Mouse (Mus musculus) MEL (cell line): ENCODE results near the gene Prkci. TPM values are rescaled to one million over a fixed set of nuclear protein-coding genes. Genes with fewer than 3 reads are reported as not detected.

Experiments used
- DNase-seq: peaks from one replicate; pipeline ENCODE4 v3.0.0; 2011; ENCODE audit warnings: low read depth, low spot score
- H3K27ac ChIP-seq: 2 replicates; pipeline ENCODE4 v1.5.1; 2012; ENCODE audit warnings: low read depth, mild to moderate bottlenecking, control low read depth, low read length, moderate library complexity; ENCODE audit not compliant: control insufficient read depth
- H3K27me3 ChIP-seq, 2 experiments: fragments of 150-350 bp in 1 of 2; sonication (generic) in 1 of 2; 2 replicates each; pipeline ENCODE4 v1.6.1; 2012; ENCODE audit warnings: low read length in 2 of 2, mild to moderate bottlenecking in 2 of 2, improper control_type of control experiment in 1 of 2, moderate library complexity in 1 of 2; ENCODE audit not compliant: insufficient read depth in 2 of 2, control insufficient read depth in 1 of 2
- H3K36me3 ChIP-seq, 2 experiments: 2 replicates each; pipeline ENCODE4 v1.6.1; 2012 to 2014; ENCODE audit warnings: low read length in 2 of 2, improper control_type of control experiment in 1 of 2, inconsistent platforms in 1 of 2, mild to moderate bottlenecking in 1 of 2; ENCODE audit not compliant: insufficient read depth in 2 of 2, control insufficient read depth in 1 of 2
- H3K4me1 ChIP-seq, 2 experiments: fragments of 150-350 bp in 1 of 2; sonication (generic) in 1 of 2; 2 replicates each; pipeline ENCODE4 v1.6.1; 2012; ENCODE audit warnings: low read length in 2 of 2, improper control_type of control experiment in 1 of 2, mild to moderate bottlenecking in 1 of 2; ENCODE audit not compliant: insufficient read depth in 2 of 2, control insufficient read depth in 1 of 2
- H3K4me3 ChIP-seq, 2 experiments: fragments of 150-350 bp in 1 of 2; sonication (generic) in 1 of 2; 2 replicates each; pipeline ENCODE4 v1.5.1; 2012; ENCODE audit warnings: low read depth in 2 of 2, low read length in 2 of 2, mild to moderate bottlenecking in 2 of 2, moderate library complexity in 2 of 2, control low read depth in 1 of 2, improper control_type of control experiment in 1 of 2; ENCODE audit not compliant: control insufficient read depth in 1 of 2, insufficient read depth in 1 of 2
- H3K79me2 ChIP-seq: 2 replicates; pipeline ENCODE4 v1.6.1; 2012; ENCODE audit warnings: mild to moderate bottlenecking, low read length, moderate library complexity; ENCODE audit not compliant: control insufficient read depth, poor library complexity, insufficient read depth
- H3K9ac ChIP-seq: 2 replicates; pipeline ENCODE4 v1.6.1; 2012; ENCODE audit warnings: low read depth, mild to moderate bottlenecking, control low read depth, low read length, moderate library complexity; ENCODE audit not compliant: control insufficient read depth, poor library complexity, severe bottlenecking
- H3K9me3 ChIP-seq: fragments of 150-350 bp; sonication (generic); replicated peaks from 2 replicates; pipeline ENCODE4 v1.6.1; 2012; ENCODE audit warnings: mild to moderate bottlenecking, low read length, improper control_type of control experiment, moderate library complexity; ENCODE audit not compliant: insufficient read depth
- BHLHE40 ChIP-seq: IDR thresholded peaks from 2 replicates; pipeline ENCODE4 v1.6.1; 2012; ENCODE audit warnings: low read depth, mild to moderate bottlenecking, inconsistent platforms, low read length, improper control_type of control experiment, borderline replicate concordance
- CHD1 ChIP-seq: IDR thresholded peaks from 2 replicates; pipeline ENCODE4 v1.6.1; 2012; ENCODE audit warnings: low read depth, mild to moderate bottlenecking, inconsistent platforms, low read length, improper control_type of control experiment
- EP300 ChIP-seq, 2 experiments: IDR thresholded peaks; 2 replicates each; pipeline ENCODE4 v1.6.1; 2011; ENCODE audit warnings: improper control_type of control experiment in 2 of 2, low read length in 2 of 2, low read depth in 1 of 2, mild to moderate bottlenecking in 1 of 2
- ETS1 ChIP-seq: IDR thresholded peaks from 2 replicates; pipeline ENCODE4 v1.6.1; 2012; ENCODE audit warnings: low read depth, mild to moderate bottlenecking, inconsistent platforms, low read length, improper control_type of control experiment, moderate library complexity
- GABPA ChIP-seq: IDR thresholded peaks from 2 replicates; pipeline ENCODE4 v1.6.1; 2012; ENCODE audit warnings: low read depth, mild to moderate bottlenecking, inconsistent platforms, low read length, improper control_type of control experiment, moderate library complexity
- GATA1 ChIP-seq: IDR thresholded peaks from 2 replicates; pipeline ENCODE4 v1.6.1; 2011; ENCODE audit warnings: low read depth, low read length, improper control_type of control experiment
- KAT2A ChIP-seq: conservative IDR thresholded peaks from 2 replicates; pipeline ENCODE4 v1.6.1; 2012; ENCODE audit warnings: low read depth, low read length, improper control_type of control experiment, inconsistent platforms
- MAFK ChIP-seq: IDR thresholded peaks from 2 replicates; pipeline ENCODE4 v1.6.1; 2011; ENCODE audit warnings: low read depth, mild to moderate bottlenecking, low read length, improper control_type of control experiment, borderline replicate concordance
- MAZ ChIP-seq: IDR thresholded peaks from 2 replicates; pipeline ENCODE4 v1.6.1; 2012; ENCODE audit warnings: low read depth, mild to moderate bottlenecking, inconsistent platforms, low read length, improper control_type of control experiment
- MXI1 ChIP-seq: IDR thresholded peaks from 2 replicates; pipeline ENCODE4 v1.6.1; 2011; ENCODE audit warnings: mild to moderate bottlenecking, low read depth, low read length, improper control_type of control experiment
- MYC ChIP-seq: IDR thresholded peaks from 2 replicates; pipeline ENCODE4 v1.6.1; 2011; ENCODE audit warnings: low read depth, mild to moderate bottlenecking, low read length, improper control_type of control experiment, moderate library complexity
- NELFE ChIP-seq: IDR thresholded peaks from 2 replicates; pipeline ENCODE4 v1.6.1; 2011; ENCODE audit warnings: low read depth, low read length, improper control_type of control experiment
- NRF1 ChIP-seq: IDR thresholded peaks from 2 replicates; pipeline ENCODE4 v1.6.1; 2014; ENCODE audit warnings: low read depth, mild to moderate bottlenecking, inconsistent platforms, low read length, improper control_type of control experiment, moderate library complexity; ENCODE audit not compliant: poor library complexity, insufficient read depth, severe bottlenecking
- POLR2AphosphoS2 ChIP-seq: IDR thresholded peaks from 2 replicates; pipeline ENCODE4 v1.6.1; 2011; ENCODE audit warnings: low read length, improper control_type of control experiment
- RCOR1 ChIP-seq: IDR thresholded peaks from 2 replicates; pipeline ENCODE4 v1.6.1; 2012; ENCODE audit warnings: low read depth, mild to moderate bottlenecking, inconsistent platforms, low read length, improper control_type of control experiment
- SIN3A ChIP-seq: IDR thresholded peaks from 2 replicates; pipeline ENCODE4 v1.6.1; 2012; ENCODE audit warnings: low read length, improper control_type of control experiment, inconsistent platforms
- SMC3 ChIP-seq: IDR thresholded peaks from 2 replicates; pipeline ENCODE4 v1.6.1; 2011; ENCODE audit warnings: low read depth, low read length, improper control_type of control experiment
- TAL1 ChIP-seq: IDR thresholded peaks from 2 replicates; pipeline ENCODE4 v1.6.1; 2012; ENCODE audit warnings: mild to moderate bottlenecking, inconsistent platforms, low read length, moderate library complexity, mixed read lengths
- TBP ChIP-seq: IDR thresholded peaks from 2 replicates; pipeline ENCODE4 v1.8.0; 2011; ENCODE audit warnings: low read depth, low read length, improper control_type of control experiment
- TCF12 ChIP-seq: IDR thresholded peaks from 2 replicates; pipeline ENCODE4 v1.6.1; 2014; ENCODE audit warnings: low read depth, mild to moderate bottlenecking, inconsistent platforms, low read length, improper control_type of control experiment, moderate library complexity
- UBTF ChIP-seq: IDR thresholded peaks from 2 replicates; pipeline ENCODE4 v1.6.1; 2012; ENCODE audit warnings: low read depth, mild to moderate bottlenecking, inconsistent platforms, low read length, improper control_type of control experiment, moderate library complexity, borderline replicate concordance; ENCODE audit not compliant: insufficient read depth
- USF1 ChIP-seq: IDR thresholded peaks from 2 replicates; pipeline ENCODE4 v1.6.1; 2014; ENCODE audit warnings: low read depth, mild to moderate bottlenecking, inconsistent platforms, low read length, improper control_type of control experiment, moderate library complexity
- USF2 ChIP-seq, 2 experiments: IDR thresholded peaks; 2 replicates each; pipeline ENCODE4 v1.6.1; 2011 to 2012; ENCODE audit warnings: improper control_type of control experiment in 2 of 2, low read length in 2 of 2, borderline replicate concordance in 1 of 2, inconsistent platforms in 1 of 2, low read depth in 1 of 2, mild to moderate bottlenecking in 1 of 2; ENCODE audit not compliant: insufficient read depth in 1 of 2
- ZC3H11A ChIP-seq: IDR thresholded peaks from 2 replicates; pipeline ENCODE4 v1.6.1; 2012; ENCODE audit warnings: low read depth, mild to moderate bottlenecking, inconsistent platforms, low read length, improper control_type of control experiment
- ZKSCAN1 ChIP-seq: IDR thresholded peaks from 2 replicates; pipeline ENCODE4 v1.6.1; 2012; ENCODE audit warnings: low read depth, mild to moderate bottlenecking, inconsistent platforms, low read length, improper control_type of control experiment, moderate library complexity
- ZMIZ1 ChIP-seq: IDR thresholded peaks from 2 replicates; pipeline ENCODE4 v1.6.1; 2012; ENCODE audit warnings: low read depth, mild to moderate bottlenecking, inconsistent platforms, low read length, improper control_type of control experiment, moderate library complexity
- polyA plus RNA-seq, 2 experiments: library from polyadenylated mRNA; stranded (reverse) in 1 of 2; unstranded in 1 of 2; fragments of >175 nt in 1 of 2; fragments of >200 nt in 1 of 2; gene quantifications; 2 replicates each; pipeline versions ENCODE4 v1.2.1 to v1.2.4; 2012; ENCODE audit warnings: low replicate concordance in 2 of 2, low read depth in 1 of 2; ENCODE audit not compliant: insufficient read length in 2 of 2, insufficient read depth in 1 of 2, missing spikeins in 1 of 2
- total RNA-seq: library from RNA; depleted of rRNA; stranded (reverse); fragments of 300-350 nt; gene quantifications from 2 replicates; pipeline ENCODE4 v1.2.3, GENCODE M21; 2012

The Prkci gene
- total and polyA plus RNA-seq, 3 experiments: 9.0 to 18.3 TPM; not detected in 1

DNA sequence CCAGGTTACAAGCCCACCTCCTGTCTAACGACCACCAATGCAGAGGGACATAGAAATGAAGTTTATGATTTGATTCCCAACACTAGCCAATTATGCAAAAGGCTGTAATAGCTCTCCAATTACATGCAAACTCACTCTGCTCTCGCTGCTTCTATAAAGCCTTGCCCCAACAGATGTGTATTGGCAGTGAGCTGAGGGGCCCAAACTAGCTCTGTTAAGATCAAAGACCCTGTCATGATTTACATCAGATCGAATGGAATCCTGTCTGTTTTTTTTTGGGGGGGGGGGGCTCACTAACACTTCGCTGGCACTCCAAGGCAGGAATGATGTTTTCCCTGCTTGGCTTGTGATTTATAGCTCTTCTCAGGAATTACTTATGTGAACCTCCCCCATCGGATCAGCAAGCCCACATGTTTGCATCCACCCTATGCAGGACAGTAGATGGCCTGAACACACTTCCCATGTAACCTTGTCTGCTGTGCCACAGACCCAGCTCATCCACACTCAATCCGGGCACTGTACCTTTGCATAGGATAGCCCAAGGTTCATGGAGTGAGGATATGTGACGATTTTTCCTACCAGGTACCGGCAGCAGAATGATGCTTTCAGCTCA lies 12.5 kb upstream of the Prkci start:
- H3K27ac ChIP-seq: no peak overlapping the region
- TF ChIP-seq ZKSCAN1 (no peak), ZMIZ1 (no peak), MAZ (no peak), MYC (no peak), TCF12 (no peak)
- H3K27me3 ChIP-seq: no peaks in the 10 kb centered on the region
- H3K9me3 ChIP-seq: no peaks in the 10 kb centered on the region
- no peak overlapping the region for H3K4me3 ChIP-seq
- no peaks in the 10 kb centered on the region for H3K79me2 ChIP-seq
- no peak overlapping the region for H3K9ac ChIP-seq
- no peak for DNase-seq
- H3K4me1 ChIP-seq: peaks cover 6 to 9% of the 10 kb centered on the region in 2 experiments
- peaks cover 0 to 9% of the 10 kb centered on the region in 2 experiments; a peak in 2 of 4 replicates for H3K36me3 ChIP-seq

DNA sequence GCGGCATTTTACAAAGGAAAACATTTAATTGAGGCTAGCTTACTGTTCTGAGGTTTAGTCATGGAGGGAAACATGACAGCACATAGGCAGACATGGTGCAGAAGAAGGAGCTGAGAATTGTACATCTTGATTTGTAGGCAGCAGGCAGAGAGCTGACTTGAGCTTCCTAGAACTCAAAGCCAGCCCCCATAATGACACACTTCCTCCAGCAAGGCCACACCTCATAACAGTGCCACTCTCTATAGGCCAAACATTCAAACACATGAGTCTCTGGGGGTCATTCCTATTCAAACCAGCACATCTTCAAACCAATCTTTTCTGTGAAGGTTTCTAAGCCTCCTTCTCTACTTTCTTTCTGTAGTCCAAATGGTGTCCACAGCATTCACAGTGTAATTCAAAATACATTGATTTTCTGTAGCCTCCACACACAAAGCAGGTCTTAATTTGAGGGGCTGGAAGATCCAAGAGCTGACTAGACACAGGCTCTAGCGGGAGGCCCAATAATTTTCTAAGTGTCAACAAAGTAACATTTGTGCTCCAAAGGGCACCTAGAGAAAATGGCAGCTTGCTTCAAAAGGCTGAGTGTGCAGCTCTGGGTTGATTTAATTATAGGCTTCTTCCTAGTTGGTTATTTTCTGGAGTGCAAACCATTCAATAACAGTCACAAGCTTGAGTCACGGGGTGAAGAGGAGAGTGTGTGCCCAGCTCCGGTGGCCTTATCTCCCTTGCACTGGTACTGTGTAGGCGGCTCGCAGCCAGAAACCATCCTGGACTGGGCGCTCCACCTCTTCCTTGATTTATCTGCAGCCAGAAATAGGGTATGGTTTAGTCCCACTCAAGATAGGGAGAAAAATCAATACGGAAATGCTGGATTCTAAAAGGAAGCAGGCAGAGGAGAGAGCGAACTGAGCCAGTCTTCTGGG lies 7.9 kb upstream of the Prkci start:
- Histone ChIP-seq H3K79me2 (no peaks in the 10 kb centered on the region), H3K27me3 (no peaks in the 10 kb centered on the region), H3K36me3 (peaks cover 0 to 7% of the 10 kb centered on the region in 2 experiments; a peak in 2 of 4 replicates), H3K9me3 (no peaks in the 10 kb centered on the region), H3K27ac (peak overlapping the region; percentile 94), H3K9ac (peak overlapping the region; percentile 58), H3K4me1 (peaks cover 6 to 9% of the 10 kb centered on the region in 2 experiments), H3K4me3 (peak overlapping the region; percentile 47 to 53)
- peak; percentile 85 for DNase-seq
- peak; percentile 59 for TF ChIP-seq NELFE
- peak; percentile 67 for TF ChIP-seq TAL1
- no peak for TF ChIP-seq UBTF
- 0 out of 2 replicates have a peak, but pooled peaks have one; percentile 38 for TF ChIP-seq MAFK
- TF ChIP-seq CHD1: peak; percentile 74; the same call in 1 of the 2 replicates
- TF ChIP-seq USF1: peak; percentile 77
- peak; percentile 80 for TF ChIP-seq ETS1
- TF ChIP-seq MXI1: peak; percentile 74; the same call in 1 of the 2 replicates
- TF ChIP-seq TCF12: peak; percentile 77
- peak; percentile 55; the same call in 1 of the 2 replicates for TF ChIP-seq POLR2AphosphoS2
- peak; percentile 51; the same call in 1 of the 2 replicates for TF ChIP-seq TBP
- no peak for TF ChIP-seq BHLHE40
- peak; percentile 89 for TF ChIP-seq GATA1
- TF ChIP-seq MYC: 0 out of 2 replicates have a peak, but pooled peaks have one; percentile 35
- peak; percentile 17; the same call in 1 of the 2 replicates for TF ChIP-seq SIN3A
- no peak for TF ChIP-seq ZC3H11A
- TF ChIP-seq USF2 (IDR thresholded peaks at IDR 0.05; ENCODE audit: borderline replicate concordance in 1 of 2, insufficient read depth in 1 of 2, low read depth in 1 of 2, low read length in 2 of 2): no peak
- TF ChIP-seq GABPA: no peak
- TF ChIP-seq NRF1: 0 out of 2 replicates have a peak, but pooled peaks have one; percentile 13
- TF ChIP-seq EP300 (IDR thresholded peaks at IDR 0.05; ENCODE audit: low read depth in 1 of 2, low read length in 2 of 2): peak; percentile 67 to 83
- TF ChIP-seq SMC3: no peak
- peak; percentile 49 for TF ChIP-seq ZMIZ1
- TF ChIP-seq KAT2A: 0 out of 2 replicates have a peak, but pooled peaks have one; percentile 41
- peak; percentile 77; the same call in 1 of the 2 replicates for TF ChIP-seq RCOR1
